Mouse (Mus musculus): ENCODE results near the gene Gc.
A peak's percentile ranks its signal among the peaks of the same experiment; 100 is the strongest.

Gc gene

DNA sequence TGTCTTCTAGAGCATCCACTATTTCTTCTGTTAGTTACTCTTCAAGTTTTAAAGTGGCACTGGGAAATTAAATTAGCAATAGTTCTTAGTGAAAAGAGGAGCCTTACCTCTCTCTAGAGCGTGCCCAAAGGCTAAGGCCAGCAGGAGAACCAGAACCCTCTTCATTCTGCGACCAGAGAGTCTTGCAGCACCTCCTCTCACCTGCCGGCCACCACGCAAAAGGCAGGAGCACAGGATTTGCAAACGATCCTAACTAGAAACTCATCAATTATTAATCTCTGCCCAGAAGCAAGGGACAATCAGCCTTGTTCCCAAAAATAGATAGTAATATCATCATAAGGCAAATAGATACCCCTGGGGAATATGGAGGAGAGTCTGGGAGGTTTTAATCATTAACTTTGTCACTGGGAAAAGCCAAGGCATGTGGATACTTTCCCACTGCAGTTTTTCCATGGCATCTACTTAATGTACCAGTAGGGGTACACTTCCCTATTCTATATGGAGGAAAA is at the start of gene Gc:
Gene Gc (minus strand): TSS at position 345 of the 509 bp plus-strand sequence.
- no peak for DNase-seq (ENCODE audit: low spot score)

- peak; percentile 43 for DNase-seq (ENCODE audit: low spot score)
These were observed 42.5 kb upstream of the Gc start for GRCm38 (mm10) chr5:89500182-89500581.

DNA sequence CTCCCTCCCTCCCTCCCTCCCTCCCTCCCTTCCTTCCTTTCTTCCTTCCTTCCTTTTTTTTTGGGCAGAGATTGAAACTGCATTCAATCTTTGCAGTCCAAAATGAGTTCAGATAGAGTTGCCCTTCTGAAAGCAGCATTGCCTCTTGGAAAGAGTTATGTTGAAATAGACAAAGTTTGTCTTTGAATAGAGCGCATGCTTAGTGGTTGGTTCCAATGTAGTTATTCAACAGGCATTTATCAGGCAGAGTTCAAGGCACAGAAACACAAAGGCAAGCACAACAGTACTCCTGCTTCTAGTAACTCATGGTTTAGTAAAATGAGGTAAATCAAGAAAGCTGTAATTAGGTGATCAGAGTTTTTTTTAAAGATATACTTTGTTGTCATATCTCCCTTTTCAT is 34.9 kb upstream of the Gc start:
- DNase-seq (ENCODE audit: low spot score) = no peak

GRCm38 (mm10) chr5:89470483-89470882 is 12.8 kb upstream of the Gc start:
- no peak for DNase-seq (ENCODE audit: low spot score)

DNA sequence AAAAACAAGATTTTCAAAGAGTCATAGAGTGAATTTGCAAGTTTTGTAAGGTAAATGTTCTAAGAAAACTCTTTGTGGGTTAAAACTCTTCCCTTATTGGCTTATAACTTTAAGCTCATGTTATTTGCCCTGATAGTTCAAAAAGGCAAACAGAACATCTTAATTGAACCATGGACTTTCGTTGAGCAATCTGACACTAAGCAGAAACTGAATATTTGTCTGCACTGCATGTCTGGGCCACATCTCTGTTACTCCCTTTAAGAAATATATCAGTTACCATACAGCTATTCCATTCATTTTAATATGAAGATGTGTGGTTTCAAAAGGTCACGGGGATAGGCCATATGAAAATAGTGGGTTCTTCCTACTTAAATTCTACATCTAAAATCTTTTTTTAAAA is 10.2 kb upstream of the Gc start:
- no peak for DNase-seq (ENCODE audit: low spot score)

- DNase-seq (ENCODE audit: low spot score) = no peak
These were observed 9.3 kb upstream of the Gc start for GRCm38 (mm10) chr5:89467045-89467444.

- no peak for DNase-seq (ENCODE audit: low spot score)
These were observed 8.6 kb upstream of the Gc start for GRCm38 (mm10) chr5:89466275-89466674.

DNA sequence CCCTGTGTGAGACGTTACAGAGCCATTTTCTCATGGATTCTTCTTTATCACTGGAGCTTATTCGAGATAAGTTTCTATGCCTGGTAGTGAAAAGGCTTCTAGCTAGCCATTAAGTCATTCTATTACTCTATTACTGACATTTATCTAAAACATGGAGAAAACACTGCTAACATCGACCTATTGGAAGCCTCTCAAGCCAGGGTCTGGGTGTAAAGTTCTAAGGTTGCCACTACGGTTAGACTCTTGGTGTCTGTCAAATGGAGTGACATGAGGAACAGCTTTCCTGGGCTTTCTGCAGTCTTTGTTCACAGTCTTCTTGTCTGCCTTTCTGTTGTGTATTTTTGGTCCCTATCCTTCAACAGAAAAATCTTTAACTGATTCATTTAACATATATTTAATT is 4.1 kb upstream of the Gc start:
- DNase-seq (ENCODE audit: low spot score) = no peak

GRCm38 (mm10) chr5:89459591-89459990 is 1.9 kb upstream of the Gc start:
- DNase-seq (ENCODE audit: low spot score) = peak; percentile 32

GRCm38 (mm10) chr5:89458987-89459386 is 1.3 kb upstream of the Gc start:
- DNase-seq (ENCODE audit: low spot score) = no peak

DNA sequence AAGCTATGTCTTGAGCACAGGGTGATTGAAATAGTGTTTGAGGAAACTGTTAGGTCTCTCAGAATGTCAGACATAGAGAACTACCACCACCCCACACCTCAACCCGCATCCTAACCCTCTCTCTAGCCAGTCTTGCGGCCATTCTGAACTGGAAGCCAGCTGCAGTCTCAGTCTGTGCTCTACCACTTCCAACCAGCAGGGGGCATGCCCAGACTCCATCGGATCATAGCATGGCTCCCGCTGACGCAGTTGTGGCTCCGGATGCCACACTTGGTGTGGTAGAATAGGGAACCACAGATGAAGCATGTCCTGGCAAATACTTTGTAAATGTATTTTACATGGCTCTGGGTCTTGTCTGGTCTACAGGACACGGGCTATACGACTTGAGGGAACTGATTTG is 2.2 kb downstream of the Gc start:
- peak; percentile 23 for DNase-seq (ENCODE audit: low spot score)

GRCm38 (mm10) chr5:89450798-89451197 is 6.9 kb downstream of the Gc start:
- DNase-seq (ENCODE audit: low spot score) = peak; percentile 41

GRCm38 (mm10) chr5:89449325-89449724 is 8.4 kb downstream of the Gc start:
- no peak for DNase-seq (ENCODE audit: low spot score)

DNA sequence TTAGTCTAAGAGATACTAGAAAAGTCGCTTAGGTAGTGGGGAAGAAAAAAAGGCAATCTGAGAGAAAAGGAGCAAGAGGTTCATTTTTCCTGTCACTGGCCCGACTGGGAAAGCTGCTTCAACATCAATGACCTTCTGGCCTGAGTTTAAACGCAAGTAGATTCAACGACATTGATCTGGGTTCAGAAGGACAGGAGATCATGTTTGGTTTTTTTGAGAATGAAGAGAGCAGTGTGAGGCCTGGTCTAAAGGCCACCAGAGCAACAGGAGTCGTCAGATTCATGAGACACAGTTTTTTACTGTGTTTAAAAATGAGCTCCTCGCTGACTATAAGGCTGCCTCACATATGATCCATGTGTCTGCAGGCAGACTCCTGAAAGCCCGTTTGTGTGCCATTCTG is 9.7 kb downstream of the Gc start:
- no peak for DNase-seq (ENCODE audit: low spot score)

DNA sequence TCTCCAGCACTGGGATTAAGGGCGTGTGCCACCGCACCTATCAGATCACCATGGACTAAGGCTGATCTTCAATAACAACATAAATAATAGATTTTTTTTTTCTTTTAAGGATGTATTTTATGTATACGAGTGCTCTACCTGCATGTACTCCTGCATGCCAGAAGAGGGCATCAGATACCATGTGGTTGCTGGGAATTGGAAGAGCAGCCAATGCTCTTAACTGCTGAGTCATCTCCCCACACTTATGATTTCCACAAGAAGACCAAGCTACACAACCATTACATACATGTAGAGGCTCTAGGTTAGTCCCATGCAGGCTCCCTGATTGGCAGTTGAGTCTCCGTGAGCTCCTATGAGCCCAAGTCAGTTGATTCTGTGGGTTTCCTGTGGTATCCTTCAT is 13.3 kb downstream of the Gc start:
- DNase-seq (ENCODE audit: low spot score) = peak; percentile 45

DNA sequence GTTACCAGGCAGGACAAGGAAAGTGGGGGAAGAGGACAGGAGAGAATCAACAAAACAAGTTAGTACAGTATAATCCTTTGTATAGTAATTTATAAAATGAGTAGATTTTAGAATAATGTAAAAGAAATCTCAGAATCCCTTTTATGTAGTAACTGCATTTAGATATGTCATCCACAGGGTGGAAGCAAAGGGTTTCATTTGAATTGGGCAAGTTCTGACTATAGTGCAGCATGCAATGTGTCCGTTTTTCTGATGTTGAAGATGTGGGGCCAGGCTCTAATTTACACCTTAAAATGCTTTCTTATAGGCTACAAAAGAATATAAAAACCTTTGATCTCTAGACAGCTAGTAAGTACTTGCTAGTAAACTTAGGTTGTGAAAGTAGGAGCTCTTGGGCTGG is 46.2 kb downstream of the Gc start:
- DNase-seq (ENCODE audit: low spot score) = no peak

DNA sequence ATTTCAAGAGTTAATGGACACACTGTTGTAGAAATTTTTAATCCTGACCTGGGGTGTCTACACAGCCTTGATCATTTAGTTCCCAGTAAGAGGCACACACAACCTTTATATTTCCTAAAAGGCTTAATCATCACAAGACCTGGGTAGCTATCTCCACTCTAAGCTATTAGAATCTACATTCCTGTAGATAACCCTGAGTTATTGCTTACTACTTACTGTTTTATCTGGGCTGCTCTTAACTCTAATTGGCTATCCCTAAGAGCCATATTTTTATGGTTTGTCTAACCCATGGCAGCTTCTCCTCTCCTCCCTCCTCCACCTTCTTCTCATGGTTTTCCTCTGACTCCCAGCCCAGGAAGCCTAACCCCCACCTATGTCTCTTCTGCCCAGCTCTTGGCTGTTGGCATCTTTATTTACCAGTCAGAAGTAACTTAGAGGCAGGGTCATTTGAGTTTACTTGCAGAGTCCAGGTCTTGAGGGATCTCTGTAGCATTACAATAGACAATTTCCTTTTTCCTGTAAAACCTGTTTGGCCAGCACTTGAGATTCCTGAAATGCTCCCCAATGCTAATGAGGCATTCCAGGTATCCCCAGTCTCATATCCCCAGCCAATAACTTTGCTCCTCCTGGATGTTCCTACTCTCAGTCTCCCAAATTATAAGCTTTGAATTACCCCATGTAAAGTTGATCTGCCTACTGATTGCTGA is 50.2 kb downstream of the Gc start:
- peak; percentile 65 for DNase-seq (ENCODE audit: low spot score)

GRCm38 (mm10) chr5:89405132-89405531 is 52.6 kb downstream of the Gc start:
- DNase-seq (ENCODE audit: low spot score) = peak; percentile 37

- DNase-seq (ENCODE audit: low spot score) = no peak
These were observed 67.3 kb downstream of the Gc start for GRCm38 (mm10) chr5:89390405-89390804.

- peak; percentile 34 for DNase-seq (ENCODE audit: low spot score)
These were observed 73.5 kb downstream of the Gc start for GRCm38 (mm10) chr5:89384204-89384603.

GRCm38 (mm10) chr5:89381340-89381739 is 76.4 kb downstream of the Gc start:
- peak; percentile 17 for DNase-seq (ENCODE audit: low spot score)

GRCm38 (mm10) chr5:89370140-89370539 is 87.6 kb downstream of the Gc start:
- DNase-seq (ENCODE audit: low spot score) = no peak

- DNase-seq (ENCODE audit: low spot score) = no peak
These were observed 89.5 kb downstream of the Gc start for GRCm38 (mm10) chr5:89368045-89368743.
